18 mouse cellular contexts compared by ENCODE assay signal in genomic region chr2:173056303-173056881, GRCm38 (mm10). TPM values are rescaled to one million over a fixed set of nuclear protein-coding genes. Genes with fewer than 3 reads are reported as not detected.
DNase-seq lines count a peak whose midpoint lies in the region; ATAC-seq lines count a peak whose summit lies in the region.
"Had no signal": no experiment of that assay in that cellular context is flagged by ENCODE, and none has a peak within 500 bp of the region (broad histone marks: within the 10 kb centered on the region; RNA-seq: fewer than 3 reads in every experiment).

No protein-coding gene starts in this region.

- H3K4me2 ChIP-seq in liver, embryonic 15.5 days: peak overlapping the region; percentile 6
- no peak overlapping the region for H3K4me2 ChIP-seq in hindbrain, embryonic 13.5 days
- H3K4me2 ChIP-seq: embryonic facial prominence, embryonic 13.5 days; neural tube, embryonic 13.5 days had no signal

- 31% methylated on average over 10 of the region's 10 CpGs for WGBS in liver, embryonic 15.5 days (ENCODE audit: insufficient replicate concordance)
- 89% methylated on average over 10 of the region's 10 CpGs for WGBS in hindbrain, embryonic 13.5 days

- H3K4me3 ChIP-seq in liver, embryonic 15.5 days (replicated peaks): no peak overlapping the region
- no peak overlapping the region for H3K4me3 ChIP-seq in hindbrain, embryonic 13.5 days
- H3K4me3 ChIP-seq: embryonic facial prominence, embryonic 13.5 days; neural tube, embryonic 13.5 days had no signal

- DNase-seq in adrenal gland, postnatal 10 days: peak; percentile 1
- no peak for DNase-seq in adrenal gland, adult 2 months
- no peak for DNase-seq in liver
- peak; percentile 56 for DNase-seq in T-cell, adult 2 months (ENCODE audit: low spot score)
- DNase-seq in layer of hippocampus, postnatal 25 days (ENCODE audit: extremely low spot score in 1 of 2, low spot score in 1 of 2): no peak
- DNase-seq: cerebellum, adult 2 months; kidney, adult 8-10 months; left cerebral cortex, postnatal 4 days; lung, adult 18-20 months; lung, postnatal 4 days; spleen, adult 18-20 months had no signal

- no peak for ATAC-seq in liver, embryonic 15.5 days (ENCODE audit: insufficient read depth)
- ATAC-seq in neutrophil, adult 5-6 weeks (ENCODE audit: extremely low read depth, insufficient number of reproducible peaks, low FRiP score, poor library complexity, severe bottlenecking): peak; percentile 20; the same call in 1 of the 2 replicates
- ATAC-seq in hindbrain, embryonic 13.5 days (ENCODE audit: low FRiP score): no peak
- ATAC-seq: hindbrain, embryonic 16.5 days; Patski had no signal

- no peaks in the 10 kb centered on the region for H3K9me3 ChIP-seq in liver, embryonic 15.5 days (replicated peaks)
- H3K9me3 ChIP-seq in hindbrain, embryonic 13.5 days: no peaks in the 10 kb centered on the region
- H3K9me3 ChIP-seq: embryonic facial prominence, embryonic 13.5 days; neural tube, embryonic 13.5 days had no signal

- peaks cover 46% of the 10 kb centered on the region for H3K4me1 ChIP-seq in liver, embryonic 15.5 days (replicated peaks)
- peaks cover 8% of the 10 kb centered on the region; the same call in 1 of the 2 replicates for H3K4me1 ChIP-seq in hindbrain, embryonic 13.5 days (replicated peaks)
- H3K4me1 ChIP-seq: neural tube, embryonic 13.5 days had no signal

- peak overlapping the region; percentile 31; the same call in 1 of the 2 replicates for H3K27ac ChIP-seq in liver, embryonic 15.5 days (replicated peaks)
- H3K27ac ChIP-seq in hindbrain, embryonic 13.5 days: no peak overlapping the region
- H3K27ac ChIP-seq: embryonic facial prominence, embryonic 13.5 days; neural tube, embryonic 13.5 days had no signal

- H3K9ac ChIP-seq in liver, embryonic 15.5 days: no peak overlapping the region
- H3K9ac ChIP-seq in hindbrain, embryonic 13.5 days: no peak overlapping the region
- H3K9ac ChIP-seq: embryonic facial prominence, embryonic 13.5 days; neural tube, embryonic 13.5 days had no signal

- H3K27me3 ChIP-seq in liver, embryonic 15.5 days: peaks cover 5% of the 10 kb centered on the region; the same call in 1 of the 2 replicates
- peaks cover 4% of the 10 kb centered on the region; the same call in 1 of the 2 replicates for H3K27me3 ChIP-seq in hindbrain, embryonic 13.5 days
- H3K27me3 ChIP-seq: embryonic facial prominence, embryonic 13.5 days; neural tube, embryonic 13.5 days; Patski had no signal

- no peaks in the 10 kb centered on the region for H3K36me3 ChIP-seq in liver, embryonic 15.5 days (replicated peaks)
- H3K36me3 ChIP-seq in hindbrain, embryonic 13.5 days: no peaks in the 10 kb centered on the region
- H3K36me3 ChIP-seq: embryonic facial prominence, embryonic 13.5 days; neural tube, embryonic 13.5 days had no signal

RNA-seq across cellular contexts. Expression of gene Rbm38, which starts 36.1 kb away (rescaled TPM):
- 10 to 100 TPM; 25.3 to 39.6 TPM for total RNA-seq in adrenal gland, postnatal 10 days (2021)
- 10 to 100 TPM; 18.4 to 27.2 TPM for total RNA-seq in adrenal gland, adult 2 months (2021)
- polyA plus RNA-seq in adrenal gland, adult 2 months (2012; rRNA removed): 160 and 174 TPM in 2 replicates
- polyA plus RNA-seq in liver, embryonic 15.5 days (2015; fragmentation: Nextera tagmentation; extraction: Ambion mirVana): 315 and 352 TPM in 2 replicates
- 90.4 and 119 TPM in 2 replicates for total RNA-seq in neutrophil, adult 5-6 weeks (2017)
- total RNA-seq in layer of hippocampus, postnatal 25 days (2021): 1 to 10 TPM; 3.3 to 5.0 TPM
- polyA plus RNA-seq in hindbrain, embryonic 13.5 days (2015; fragmentation: Nextera tagmentation; extraction: Ambion mirVana): 20.6 and 22.1 TPM in 2 replicates

RNA-seq across cellular contexts. Expression of gene Rae1, which starts 56.5 kb away (rescaled TPM):
- total RNA-seq in adrenal gland, postnatal 10 days (2021): 10 to 100 TPM; 51.6 to 54.8 TPM
- total RNA-seq in adrenal gland, adult 2 months (2021): 10 to 100 TPM; 61.7 to 68.7 TPM
- 93.9 and 123 TPM in 2 replicates for polyA plus RNA-seq in adrenal gland, adult 2 months (2012; rRNA removed)
- polyA plus RNA-seq in liver, embryonic 15.5 days (2015; fragmentation: Nextera tagmentation; extraction: Ambion mirVana): 64.0 and 64.7 TPM in 2 replicates
- total RNA-seq in neutrophil, adult 5-6 weeks (2017): 39.8 and 51.1 TPM in 2 replicates
- 10 to 100 TPM; 74.5 to 88.6 TPM for total RNA-seq in layer of hippocampus, postnatal 25 days (2021)
- 118 and 120 TPM in 2 replicates for polyA plus RNA-seq in hindbrain, embryonic 13.5 days (2015; fragmentation: Nextera tagmentation; extraction: Ambion mirVana)

Comparison
In these comparisons a context has a peak if more than half of its experiments do, and no peak if none do; other contexts are left out.
1. DNase-seq: peak in adrenal gland, postnatal 10 days (single experiment) and T-cell, adult 2 months (single experiment); none in adrenal gland, adult 2 months (single experiment), liver (single experiment) and layer of hippocampus, postnatal 25 days (0 of 2).